Mouse (Mus musculus) forebrain, postnatal 0 days (tissue): ENCODE data around the gene Sik1. TPM values are rescaled to one million over a fixed set of nuclear protein-coding genes. Genes with fewer than 3 reads are reported as not detected.

ENCODE experiments used
- ATAC-seq: fragments of 200-750 bp; cut with Nextera tagmentation; 2 replicates; pipeline ENCODE4 v1.8.0; 2017; ENCODE audit warnings: mild to moderate bottlenecking, moderate library complexity
- DNase-seq: peaks from one replicate; pipeline ENCODE4 v3.0.0-alpha.2; 2015
- H3K27ac ChIP-seq: fragments of 300-500 bp; sonication (generic); 2 replicates; pipeline ENCODE4 v1.5.1; 2014; ENCODE audit warnings: low read depth, mild to moderate bottlenecking, antibody characterized with exemption, low read length, moderate library complexity, mixed read lengths
- H3K27me3 ChIP-seq: fragments of 300-500 bp; sonication (generic); 2 replicates; pipeline ENCODE4 v1.6.1; 2014; ENCODE audit warnings: mild to moderate bottlenecking, low read length, mixed read lengths; ENCODE audit not compliant: insufficient read depth
- H3K36me3 ChIP-seq: fragments of 300-500 bp; sonication (generic); 2 replicates; pipeline ENCODE4 v1.6.1; 2014; ENCODE audit warnings: mild to moderate bottlenecking, moderate library complexity; ENCODE audit not compliant: insufficient read depth
- H3K4me1 ChIP-seq: fragments of 300-500 bp; sonication (generic); 2 replicates; pipeline ENCODE4 v1.6.1; 2014; ENCODE audit warnings: antibody characterized with exemption; ENCODE audit not compliant: insufficient read depth
- H3K4me2 ChIP-seq: fragments of 300-500 bp; sonication (generic); 2 replicates; pipeline ENCODE4 v1.6.1; 2014; ENCODE audit warnings: low read depth, mild to moderate bottlenecking, moderate library complexity
- H3K4me3 ChIP-seq: fragments of 300-500 bp; sonication (generic); 2 replicates; pipeline ENCODE4 v1.5.1; 2014; ENCODE audit warnings: low read depth, low read length, mixed read lengths
- H3K9ac ChIP-seq: fragments of 300-500 bp; sonication (generic); 2 replicates; pipeline ENCODE4 v1.6.1; 2014; ENCODE audit warnings: mild to moderate bottlenecking
- H3K9me3 ChIP-seq: fragments of 300-500 bp; sonication (generic); 2 replicates; pipeline ENCODE4 v1.6.1; 2016; ENCODE audit warnings: low read length
- CTCF ChIP-seq: sonication (generic); IDR thresholded peaks from 2 replicates; pipeline ENCODE4 v1.5.1; 2016; ENCODE audit warnings: antibody characterized with exemption, control low read depth, low read depth
- WGBS: fragments of 180-500 bp; shearing (Covaris S2); extraction: QIAGEN DNeasy Blood & Tissue Kit; methylation state at CpG from one replicate; pipeline ENCODE4 v1.1.7; 2014; 5-methylcytosine and 5-hydroxymethylcytosine counted together
- polyA plus RNA-seq: library from polyadenylated mRNA; unstranded; fragments of >200 nt; fragmentation: Nextera tagmentation; extraction: Ambion mirVana; gene quantifications from 2 replicates; pipeline ENCODE4 v1.2.1, GENCODE M21; 2015
- total RNA-seq: library from RNA; depleted of rRNA; stranded (reverse); fragments of >200 nt; gene quantifications from 2 replicates; pipeline ENCODE4 v1.2.3, GENCODE M21; 2014; rRNA removed

The Sik1 gene
- total RNA-seq, result 34.6 and 42.2 TPM in 2 replicates
- polyA plus RNA-seq, result 18.6 and 19.4 TPM in 2 replicates

- H3K4me1 ChIP-seq, result peaks cover 15% of the 10 kb centered on the region
- no peaks in the 10 kb centered on the region for H3K27me3 ChIP-seq
- H3K9ac ChIP-seq, result peak within 1 kb of the TSS; percentile 88
- TF ChIP-seq CTCF, result peak; percentile 73
- WGBS, result under 1% methylated on average over 64 of the region's 92 CpGs
- peaks cover 3% of the 10 kb centered on the region for H3K36me3 ChIP-seq
- peak within 1 kb of the TSS; percentile 73 for H3K4me2 ChIP-seq
- DNase-seq (peak; percentile 99), ATAC-seq (peak; percentile 95)
- peak within 1 kb of the TSS; percentile 75 for H3K4me3 ChIP-seq
- no peaks in the 10 kb centered on the region for H3K9me3 ChIP-seq
- H3K27ac ChIP-seq, result peak within 1 kb of the TSS; percentile 90
Measured at GRCm38 (mm10) chr17:31855597-31856518, at the start of gene Sik1. Sik1 (minus strand) TSS chr17:31855804.

GRCm38 (mm10) chr17:31905201-31905790 lies 49.7 kb upstream of the Sik1 start:
- Histone ChIP-seq H3K4me1 (no peaks in the 10 kb centered on the region), H3K9ac (no peak overlapping the region), H3K36me3 (no peaks in the 10 kb centered on the region), H3K4me3 (no peak overlapping the region), H3K27ac (no peak overlapping the region), H3K4me2 (no peak overlapping the region), H3K27me3 (no peaks in the 10 kb centered on the region), H3K9me3 (no peaks in the 10 kb centered on the region)
- ATAC-seq (no peak), DNase-seq (no peak)
- WGBS, result 88% methylated on average over 9 of the region's 9 CpGs
- TF ChIP-seq CTCF, result no peak

GRCm38 (mm10) chr17:31904036-31904435 lies 48.4 kb upstream of the Sik1 start:
- Histone ChIP-seq H3K9me3 (no peaks in the 10 kb centered on the region), H3K4me3 (no peak overlapping the region), H3K27ac (no peak overlapping the region), H3K9ac (no peak overlapping the region), H3K4me1 (no peaks in the 10 kb centered on the region), H3K27me3 (no peaks in the 10 kb centered on the region), H3K4me2 (no peak overlapping the region), H3K36me3 (no peaks in the 10 kb centered on the region)
- ATAC-seq (no peak), DNase-seq (no peak)
- 92% methylated on average over 7 of the region's 7 CpGs for WGBS
- no peak for TF ChIP-seq CTCF

GRCm38 (mm10) chr17:31902630-31903198 lies 47.1 kb upstream of the Sik1 start:
- DNase-seq (no peak), ATAC-seq (no peak)
- Histone ChIP-seq H3K36me3 (no peaks in the 10 kb centered on the region), H3K4me3 (no peak overlapping the region), H3K4me2 (no peak overlapping the region), H3K27me3 (no peaks in the 10 kb centered on the region), H3K4me1 (no peaks in the 10 kb centered on the region), H3K9me3 (no peaks in the 10 kb centered on the region), H3K27ac (no peak overlapping the region), H3K9ac (no peak overlapping the region)
- TF ChIP-seq CTCF, result no peak
- WGBS, result 78% methylated on average over 3 of the region's 3 CpGs

- Histone ChIP-seq H3K36me3 (no peaks in the 10 kb centered on the region), H3K9me3 (no peaks in the 10 kb centered on the region), H3K9ac (no peak overlapping the region), H3K4me2 (no peak overlapping the region), H3K27ac (no peak overlapping the region), H3K27me3 (no peaks in the 10 kb centered on the region), H3K4me1 (no peaks in the 10 kb centered on the region), H3K4me3 (no peak overlapping the region)
- TF ChIP-seq CTCF, result no peak
- no peak for ATAC-seq
- no peak for DNase-seq
- 77% methylated on average over 11 of the region's 11 CpGs for WGBS
Measured at GRCm38 (mm10) chr17:31901461-31902204, 46.0 kb upstream of the Sik1 start.

GRCm38 (mm10) chr17:31898941-31899340 lies 43.3 kb upstream of the Sik1 start:
- 68% methylated on average over 5 of the region's 5 CpGs for WGBS
- H3K27ac ChIP-seq, result no peak overlapping the region
- no peaks in the 10 kb centered on the region for H3K36me3 ChIP-seq
- no peaks in the 10 kb centered on the region for H3K4me1 ChIP-seq
- H3K4me3 ChIP-seq, result no peak overlapping the region
- no peak for TF ChIP-seq CTCF
- no peak overlapping the region for H3K9ac ChIP-seq
- DNase-seq (no peak), ATAC-seq (no peak)
- H3K9me3 ChIP-seq, result no peaks in the 10 kb centered on the region
- H3K4me2 ChIP-seq, result no peak overlapping the region
- no peaks in the 10 kb centered on the region for H3K27me3 ChIP-seq
